Mouse (Mus musculus): ENCODE results near the gene Scrn1. TPM values are rescaled to one million over a fixed set of nuclear protein-coding genes. Genes with fewer than 3 reads are reported as not detected.

The Scrn1 gene
- polyA plus RNA-seq, 1 experiment = 40.6 TPM

DNA sequence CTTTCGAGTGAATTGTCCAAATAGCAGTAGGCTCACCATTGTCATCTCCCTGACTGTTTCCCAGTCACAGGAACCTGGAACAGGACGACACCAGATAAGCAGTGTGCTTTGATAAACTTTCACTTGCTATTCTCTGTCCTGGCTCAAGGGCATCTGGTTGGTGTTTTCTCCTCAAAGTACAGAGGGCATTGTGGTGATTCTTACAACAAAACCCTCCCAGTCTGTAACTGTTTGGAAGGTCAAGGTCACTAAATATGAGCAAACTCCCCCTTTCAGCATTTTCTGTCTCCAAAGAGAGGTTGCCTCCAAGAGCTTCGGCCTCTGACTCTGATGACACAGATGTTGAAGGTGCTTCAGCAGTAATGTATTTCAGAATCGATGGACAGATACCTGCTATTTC is 101.4 kb downstream of the Scrn1 start:
- H3K79me2 ChIP-seq (ENCODE audit: control insufficient read depth, insufficient read depth) = no peaks in the 10 kb centered on the region
- no peaks in the 10 kb centered on the region for H3K79me3 ChIP-seq (ENCODE audit: low read depth)
- H3K36me3 ChIP-seq (ENCODE audit: control insufficient read depth, insufficient read depth) = no peaks in the 10 kb centered on the region
- no peak overlapping the region for H3ac ChIP-seq (ENCODE audit: control insufficient read depth, insufficient read length, low read depth)
- no peak overlapping the region for H3K4me3 ChIP-seq (ENCODE audit: insufficient read depth, poor library complexity, severe bottlenecking)
- TF ChIP-seq FOSL1 (IDR thresholded peaks at IDR 0.05; ENCODE audit: insufficient read depth, low read length, poor library complexity, severe bottlenecking) (no peak), CEBPB (IDR thresholded peaks at IDR 0.05; ENCODE audit: low read depth) (no peak), CTCF (IDR thresholded peaks at IDR 0.05; ENCODE audit: control insufficient read depth, insufficient read depth, insufficient read length) (no peak), MAX (IDR thresholded peaks at IDR 0.05) (no peak), MYOG (IDR thresholded peaks at IDR 0.05; ENCODE audit: control insufficient read depth, extremely low read depth, insufficient read length) (no peak), USF1 (IDR thresholded peaks at IDR 0.05; ENCODE audit: low read depth) (no peak), MYOD1 (IDR thresholded peaks at IDR 0.05; ENCODE audit: control insufficient read depth, insufficient read length, low read depth) (no peak)
- peaks cover 26% of the 10 kb centered on the region for H3K27me3 ChIP-seq (ENCODE audit: control insufficient read depth, insufficient read depth, insufficient read length)

- no peak overlapping the region for H3ac ChIP-seq (ENCODE audit: control insufficient read depth, insufficient read length, low read depth)
- no peaks in the 10 kb centered on the region for H3K79me2 ChIP-seq (ENCODE audit: control insufficient read depth, insufficient read depth)
- no peak for TF ChIP-seq FOSL1 (IDR thresholded peaks at IDR 0.05; ENCODE audit: insufficient read depth, low read length, poor library complexity, severe bottlenecking)
- no peak for TF ChIP-seq MAX (IDR thresholded peaks at IDR 0.05)
- TF ChIP-seq CTCF (IDR thresholded peaks at IDR 0.05; ENCODE audit: control insufficient read depth, insufficient read depth, insufficient read length) = no peak
- TF ChIP-seq CEBPB (IDR thresholded peaks at IDR 0.05; ENCODE audit: low read depth) = no peak
- no peak for TF ChIP-seq MYOG (IDR thresholded peaks at IDR 0.05; ENCODE audit: control insufficient read depth, extremely low read depth, insufficient read length)
- TF ChIP-seq USF1 (IDR thresholded peaks at IDR 0.05; ENCODE audit: low read depth) = no peak
- no peak for TF ChIP-seq MYOD1 (IDR thresholded peaks at IDR 0.05; ENCODE audit: control insufficient read depth, insufficient read length, low read depth)
- H3K27me3 ChIP-seq (ENCODE audit: control insufficient read depth, insufficient read depth, insufficient read length) = peaks cover 26% of the 10 kb centered on the region
- no peaks in the 10 kb centered on the region for H3K36me3 ChIP-seq (ENCODE audit: control insufficient read depth, insufficient read depth)
- no peaks in the 10 kb centered on the region for H3K79me3 ChIP-seq (ENCODE audit: low read depth)
- H3K4me3 ChIP-seq (ENCODE audit: insufficient read depth, poor library complexity, severe bottlenecking) = no peak overlapping the region
These were observed 102.4 kb downstream of the Scrn1 start for GRCm38 (mm10) chr6:54463701-54464458.

DNA sequence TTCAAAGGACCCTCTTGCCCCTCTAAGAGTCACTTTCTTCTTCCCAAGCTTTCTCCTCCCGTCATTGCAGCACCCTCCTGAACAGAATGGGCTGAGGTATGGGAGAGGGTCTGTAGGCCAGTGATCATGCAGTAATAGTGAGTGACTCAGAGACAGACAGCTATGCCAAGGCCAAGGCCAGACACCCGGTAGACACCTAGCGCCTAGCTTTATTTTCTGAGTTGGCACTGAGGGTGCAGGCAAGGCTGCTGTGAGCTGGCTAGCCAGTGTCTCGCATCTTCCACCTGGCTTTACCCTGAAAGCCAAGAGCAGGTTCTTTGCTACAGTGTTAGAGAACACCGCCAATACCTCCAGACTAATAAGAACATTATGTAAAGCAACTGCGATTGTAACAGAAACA is 103.5 kb downstream of the Scrn1 start:
- Histone ChIP-seq H3K27me3 (ENCODE audit: control insufficient read depth, insufficient read depth, insufficient read length) (peaks cover 30% of the 10 kb centered on the region), H3K79me3 (ENCODE audit: low read depth) (no peaks in the 10 kb centered on the region), H3K79me2 (ENCODE audit: control insufficient read depth, insufficient read depth) (no peaks in the 10 kb centered on the region), H3K4me3 (ENCODE audit: insufficient read depth, poor library complexity, severe bottlenecking) (no peak overlapping the region), H3K36me3 (ENCODE audit: control insufficient read depth, insufficient read depth) (no peaks in the 10 kb centered on the region), H3ac (ENCODE audit: control insufficient read depth, insufficient read length, low read depth) (no peak overlapping the region)
- TF ChIP-seq CEBPB (IDR thresholded peaks at IDR 0.05; ENCODE audit: low read depth) (no peak), MYOG (IDR thresholded peaks at IDR 0.05; ENCODE audit: control insufficient read depth, extremely low read depth, insufficient read length) (no peak), MYOD1 (IDR thresholded peaks at IDR 0.05; ENCODE audit: control insufficient read depth, insufficient read length, low read depth) (no peak), CTCF (IDR thresholded peaks at IDR 0.05; ENCODE audit: control insufficient read depth, insufficient read depth, insufficient read length) (no peak), FOSL1 (IDR thresholded peaks at IDR 0.05; ENCODE audit: insufficient read depth, low read length, poor library complexity, severe bottlenecking) (no peak)

GRCm38 (mm10) chr6:54460915-54461671 is 105.2 kb downstream of the Scrn1 start:
- H3K4me3 ChIP-seq (ENCODE audit: insufficient read depth, poor library complexity, severe bottlenecking) = no peak overlapping the region
- H3ac ChIP-seq (ENCODE audit: control insufficient read depth, insufficient read length, low read depth) = no peak overlapping the region
- H3K27me3 ChIP-seq (ENCODE audit: control insufficient read depth, insufficient read depth, insufficient read length) = peaks cover 24% of the 10 kb centered on the region
- H3K79me3 ChIP-seq (ENCODE audit: low read depth) = no peaks in the 10 kb centered on the region
- TF ChIP-seq MAX (IDR thresholded peaks at IDR 0.05) (no peak), CEBPB (IDR thresholded peaks at IDR 0.05; ENCODE audit: low read depth) (no peak), CTCF (IDR thresholded peaks at IDR 0.05; ENCODE audit: control insufficient read depth, insufficient read depth, insufficient read length) (no peak), MYOD1 (IDR thresholded peaks at IDR 0.05; ENCODE audit: control insufficient read depth, insufficient read length, low read depth) (no peak), MYOG (IDR thresholded peaks at IDR 0.05; ENCODE audit: control insufficient read depth, extremely low read depth, insufficient read length) (no peak), FOSL1 (IDR thresholded peaks at IDR 0.05; ENCODE audit: insufficient read depth, low read length, poor library complexity, severe bottlenecking) (no peak), USF1 (IDR thresholded peaks at IDR 0.05; ENCODE audit: low read depth) (no peak)
- no peaks in the 10 kb centered on the region for H3K79me2 ChIP-seq (ENCODE audit: control insufficient read depth, insufficient read depth)
- no peaks in the 10 kb centered on the region for H3K36me3 ChIP-seq (ENCODE audit: control insufficient read depth, insufficient read depth)

GRCm38 (mm10) chr6:54460172-54460914 is 105.9 kb downstream of the Scrn1 start:
- no peaks in the 10 kb centered on the region for H3K36me3 ChIP-seq (ENCODE audit: control insufficient read depth, insufficient read depth)
- TF ChIP-seq USF1 (IDR thresholded peaks at IDR 0.05; ENCODE audit: low read depth) (no peak), MYOG (IDR thresholded peaks at IDR 0.05; ENCODE audit: control insufficient read depth, extremely low read depth, insufficient read length) (no peak), FOSL1 (IDR thresholded peaks at IDR 0.05; ENCODE audit: insufficient read depth, low read length, poor library complexity, severe bottlenecking) (no peak), MYOD1 (IDR thresholded peaks at IDR 0.05; ENCODE audit: control insufficient read depth, insufficient read length, low read depth) (no peak), CEBPB (IDR thresholded peaks at IDR 0.05; ENCODE audit: low read depth) (no peak), MAX (IDR thresholded peaks at IDR 0.05) (no peak), CTCF (IDR thresholded peaks at IDR 0.05; ENCODE audit: control insufficient read depth, insufficient read depth, insufficient read length) (no peak)
- H3K4me3 ChIP-seq (ENCODE audit: insufficient read depth, poor library complexity, severe bottlenecking) = no peak overlapping the region
- H3ac ChIP-seq (ENCODE audit: control insufficient read depth, insufficient read length, low read depth) = no peak overlapping the region
- no peaks in the 10 kb centered on the region for H3K79me3 ChIP-seq (ENCODE audit: low read depth)
- H3K27me3 ChIP-seq (ENCODE audit: control insufficient read depth, insufficient read depth, insufficient read length) = peaks cover 24% of the 10 kb centered on the region
- no peaks in the 10 kb centered on the region for H3K79me2 ChIP-seq (ENCODE audit: control insufficient read depth, insufficient read depth)
